Comparison of ENCODE assay signal across 19 mouse cellular contexts in genomic region chr2:32307247-32307798, GRCm38 (mm10). TPM values are rescaled to one million over a fixed set of nuclear protein-coding genes. Genes with fewer than 3 reads are reported as not detected.
A peak's percentile ranks its signal among the peaks of the same experiment; 100 is the strongest.
DNase-seq lines count a peak whose midpoint lies in the region; ATAC-seq and TF ChIP-seq lines count a peak whose summit lies in the region.
"Had no signal": no experiment of that assay in that cellular context is flagged by ENCODE, and none has a peak within 500 bp of the region (broad histone marks: within the 10 kb centered on the region; RNA-seq: fewer than 3 reads in every experiment).

No protein-coding gene starts in this region.

- peak; percentile 59 for DNase-seq in cerebellum, adult 11-12 months
- no peak for DNase-seq in cerebellum, adult 8-10 months
- no peak for DNase-seq in embryonic facial prominence, embryonic 10.5 days (ENCODE audit: low spot score)
- DNase-seq in layer of hippocampus, adult 2 months (ENCODE audit: low spot score in 2 of 2), result peak in 1 of 2 experiments; percentile 19
- DNase-seq in layer of hippocampus, adult 18-20 months (ENCODE audit: low spot score in 2 of 2), result no peak
- peak; percentile 35 for DNase-seq in midbrain, embryonic 11.5 days (ENCODE audit: low spot score, missing footprints)
- DNase-seq: adrenal gland, adult 8-10 months had no signal

- 0 out of 2 replicates have a peak overlapping the region, but pooled peaks have one; percentile 41 for H3K27ac ChIP-seq in embryonic facial prominence, embryonic 12.5 days
- H3K27ac ChIP-seq in embryonic facial prominence, embryonic 10.5 days (replicated peaks), result no peak overlapping the region
- H3K27ac ChIP-seq in layer of hippocampus, adult 2 months, result peak overlapping the region; percentile 18; the same call in 1 of the 2 replicates
- no peak overlapping the region for H3K27ac ChIP-seq in midbrain, embryonic 11.5 days (ENCODE audit: low read depth, low read length)
- H3K27ac ChIP-seq in midbrain, embryonic 13.5 days, result no peak overlapping the region
- H3K27ac ChIP-seq: forebrain, embryonic 13.5 days; gastrocnemius, adult 2 months; heart, embryonic 10.5 days; heart, embryonic 13.5 days; hindbrain, embryonic 14.5 days; hindbrain, postnatal 0 days had no signal

- no peak overlapping the region for H3K4me3 ChIP-seq in embryonic facial prominence, embryonic 12.5 days
- H3K4me3 ChIP-seq in embryonic facial prominence, embryonic 10.5 days, result no peak overlapping the region
- no peak overlapping the region for H3K4me3 ChIP-seq in layer of hippocampus, adult 2 months
- H3K4me3 ChIP-seq in midbrain, embryonic 11.5 days (ENCODE audit: low read depth, low read length), result no peak overlapping the region
- H3K4me3 ChIP-seq in midbrain, embryonic 13.5 days (replicated peaks), result no peak overlapping the region
- H3K4me3 ChIP-seq: erythroblast, embryonic 14.5 days; forebrain, embryonic 13.5 days; gastrocnemius, adult 2 months; heart, embryonic 10.5 days; heart, embryonic 13.5 days had no signal

- no peaks in the 10 kb centered on the region for H3K27me3 ChIP-seq in embryonic facial prominence, embryonic 12.5 days
- H3K27me3 ChIP-seq in embryonic facial prominence, embryonic 10.5 days (replicated peaks; ENCODE audit: low read depth, poor library complexity, severe bottlenecking), result peaks cover 14% of the 10 kb centered on the region
- no peaks in the 10 kb centered on the region; the same call in none of the 2 replicates for H3K27me3 ChIP-seq in midbrain, embryonic 11.5 days (ENCODE audit: control insufficient read depth, insufficient read depth, low read length)
- peaks cover 16% of the 10 kb centered on the region for H3K27me3 ChIP-seq in midbrain, embryonic 13.5 days

- 86% methylated on average over 6 of the region's 6 CpGs for WGBS in embryonic facial prominence, embryonic 12.5 days
- 86% methylated on average over 6 of the region's 6 CpGs for WGBS in embryonic facial prominence, embryonic 10.5 days
- WGBS in midbrain, embryonic 11.5 days, result 88% methylated on average over 6 of the region's 6 CpGs
- WGBS in midbrain, embryonic 13.5 days, result 90% methylated on average over 6 of the region's 6 CpGs

- no peak for ATAC-seq in embryonic facial prominence, embryonic 12.5 days (ENCODE audit: insufficient number of reproducible peaks, insufficient read depth, low FRiP score, low TSS enrichment)
- ATAC-seq in midbrain, embryonic 11.5 days (ENCODE audit: low FRiP score), result no peak
- ATAC-seq in midbrain, embryonic 13.5 days, result no peak
- ATAC-seq: activated CD4-positive, CD25-positive, alpha-beta regulatory T cell, adult 4 months; forebrain, embryonic 13.5 days; inflammation-experienced regulatory T-cells, adult 6 months; intestine, embryonic 16.5 days had no signal

- peaks cover 20% of the 10 kb centered on the region for H3K4me1 ChIP-seq in embryonic facial prominence, embryonic 12.5 days
- H3K4me1 ChIP-seq in embryonic facial prominence, embryonic 10.5 days, result peaks cover 51% of the 10 kb centered on the region
- peaks cover 9% of the 10 kb centered on the region for H3K4me1 ChIP-seq in midbrain, embryonic 11.5 days (ENCODE audit: control insufficient read depth, insufficient read depth, low read length)
- H3K4me1 ChIP-seq in midbrain, embryonic 13.5 days (replicated peaks), result peaks cover 18% of the 10 kb centered on the region

- H3K4me2 ChIP-seq in embryonic facial prominence, embryonic 12.5 days (replicated peaks), result no peak overlapping the region
- no peak overlapping the region for H3K4me2 ChIP-seq in midbrain, embryonic 11.5 days
- no peak overlapping the region for H3K4me2 ChIP-seq in midbrain, embryonic 13.5 days (replicated peaks)
- H3K4me2 ChIP-seq: forebrain, embryonic 13.5 days; heart, embryonic 13.5 days; hindbrain, embryonic 14.5 days had no signal

- H3K36me3 ChIP-seq in embryonic facial prominence, embryonic 12.5 days, result peaks cover 84% of the 10 kb centered on the region
- peaks cover 89% of the 10 kb centered on the region for H3K36me3 ChIP-seq in embryonic facial prominence, embryonic 10.5 days (replicated peaks)
- peaks cover 23% of the 10 kb centered on the region for H3K36me3 ChIP-seq in midbrain, embryonic 11.5 days (ENCODE audit: control insufficient read depth, insufficient read depth, low read length)
- H3K36me3 ChIP-seq in midbrain, embryonic 13.5 days, result peaks cover 80% of the 10 kb centered on the region

- no peak overlapping the region for H3K9ac ChIP-seq in embryonic facial prominence, embryonic 12.5 days
- H3K9ac ChIP-seq in midbrain, embryonic 11.5 days (ENCODE audit: low read length), result no peak overlapping the region
- H3K9ac ChIP-seq in midbrain, embryonic 13.5 days (replicated peaks), result no peak overlapping the region
- H3K9ac ChIP-seq: forebrain, embryonic 13.5 days; heart, embryonic 13.5 days; hindbrain, embryonic 14.5 days had no signal

- H3K9me3 ChIP-seq in embryonic facial prominence, embryonic 12.5 days, result no peaks in the 10 kb centered on the region
- no peaks in the 10 kb centered on the region for H3K9me3 ChIP-seq in embryonic facial prominence, embryonic 10.5 days
- no peaks in the 10 kb centered on the region for H3K9me3 ChIP-seq in midbrain, embryonic 11.5 days (ENCODE audit: control insufficient read depth, low read length)
- H3K9me3 ChIP-seq in midbrain, embryonic 13.5 days, result no peaks in the 10 kb centered on the region
- H3K9me3 ChIP-seq: forebrain, embryonic 13.5 days; heart, embryonic 10.5 days; heart, embryonic 13.5 days had no signal

- TF ChIP-seq CTCF in layer of hippocampus, adult 2 months (conservative IDR thresholded peaks at IDR 0.05), result no peak

RNA-seq across cellular contexts. Expression of gene Swi5, which starts 19.4 kb away (rescaled TPM):
- polyA plus RNA-seq in embryonic facial prominence, embryonic 12.5 days (2016; fragmentation: Nextera tagmentation; extraction: Ambion mirVana), result 413 TPM in 2 replicates
- 522 and 535 TPM in 2 replicates for polyA plus RNA-seq in embryonic facial prominence, embryonic 10.5 days (2016; fragmentation: Nextera tagmentation; extraction: Ambion mirVana)
- 100 to 1,000 TPM; 212 to 222 TPM for total RNA-seq in layer of hippocampus, adult 2 months (2021)
- total RNA-seq in layer of hippocampus, adult 18-20 months (2021), result 100 to 1,000 TPM; 202 to 208 TPM
- 382 and 417 TPM in 2 replicates for polyA plus RNA-seq in midbrain, embryonic 11.5 days (2014; fragmentation: Nextera tagmentation; extraction: Ambion mirVana)
- polyA plus RNA-seq in midbrain, embryonic 13.5 days (2015; fragmentation: Nextera tagmentation; extraction: Ambion mirVana), result 454 and 469 TPM in 2 replicates

RNA-seq across cellular contexts. Expression of gene Golga2, which starts 20.1 kb away (rescaled TPM):
- 27.4 and 29.7 TPM in 2 replicates for polyA plus RNA-seq in embryonic facial prominence, embryonic 12.5 days (2016; fragmentation: Nextera tagmentation; extraction: Ambion mirVana)
- 20.2 and 22.5 TPM in 2 replicates for polyA plus RNA-seq in embryonic facial prominence, embryonic 10.5 days (2016; fragmentation: Nextera tagmentation; extraction: Ambion mirVana)
- total RNA-seq in layer of hippocampus, adult 2 months (2021), result 10 to 100 TPM; 87.9 TPM
- 10 to 100 TPM; 85.1 to 92.5 TPM for total RNA-seq in layer of hippocampus, adult 18-20 months (2021)
- polyA plus RNA-seq in midbrain, embryonic 11.5 days (2014; fragmentation: Nextera tagmentation; extraction: Ambion mirVana), result 14.6 and 16.7 TPM in 2 replicates
- polyA plus RNA-seq in midbrain, embryonic 13.5 days (2015; fragmentation: Nextera tagmentation; extraction: Ambion mirVana), result 26.0 and 26.7 TPM in 2 replicates

RNA-seq across cellular contexts. Expression of gene Ciz1, which starts 44.8 kb away (rescaled TPM):
- 50.6 and 57.8 TPM in 2 replicates for polyA plus RNA-seq in embryonic facial prominence, embryonic 12.5 days (2016; fragmentation: Nextera tagmentation; extraction: Ambion mirVana)
- 65.8 and 66.4 TPM in 2 replicates for polyA plus RNA-seq in embryonic facial prominence, embryonic 10.5 days (2016; fragmentation: Nextera tagmentation; extraction: Ambion mirVana)
- total RNA-seq in layer of hippocampus, adult 2 months (2021), result 10 to 100 TPM; 75.3 to 92.7 TPM
- total RNA-seq in layer of hippocampus, adult 18-20 months (2021), result 10 to 100 TPM; 69.3 to 77.0 TPM
- 43.1 and 46.9 TPM in 2 replicates for polyA plus RNA-seq in midbrain, embryonic 11.5 days (2014; fragmentation: Nextera tagmentation; extraction: Ambion mirVana)
- polyA plus RNA-seq in midbrain, embryonic 13.5 days (2015; fragmentation: Nextera tagmentation; extraction: Ambion mirVana), result 54.4 and 56.7 TPM in 2 replicates

RNA-seq across cellular contexts. Expression of gene Dnm1, which starts 45.8 kb away (rescaled TPM):
- 45.0 and 47.8 TPM in 2 replicates for polyA plus RNA-seq in embryonic facial prominence, embryonic 12.5 days (2016; fragmentation: Nextera tagmentation; extraction: Ambion mirVana)
- 20.7 and 23.5 TPM in 2 replicates for polyA plus RNA-seq in embryonic facial prominence, embryonic 10.5 days (2016; fragmentation: Nextera tagmentation; extraction: Ambion mirVana)
- total RNA-seq in layer of hippocampus, adult 2 months (2021), result 1,000 to 10,000 TPM; 1,274 to 1,381 TPM
- 1,000 to 10,000 TPM; 1,288 to 1,307 TPM for total RNA-seq in layer of hippocampus, adult 18-20 months (2021)
- 12.9 and 13.8 TPM in 2 replicates for polyA plus RNA-seq in midbrain, embryonic 11.5 days (2014; fragmentation: Nextera tagmentation; extraction: Ambion mirVana)
- polyA plus RNA-seq in midbrain, embryonic 13.5 days (2015; fragmentation: Nextera tagmentation; extraction: Ambion mirVana), result 35.5 and 41.2 TPM in 2 replicates
- polyA plus RNA-seq: activated CD4-positive, CD25-positive, alpha-beta regulatory T cell, adult 4 months; inflammation-experienced regulatory T-cells, adult 6 months had no signal

RNA-seq across cellular contexts. Expression of gene Uck1, which starts 47.4 kb away (rescaled TPM):
- 69.9 and 81.5 TPM in 2 replicates for polyA plus RNA-seq in embryonic facial prominence, embryonic 12.5 days (2016; fragmentation: Nextera tagmentation; extraction: Ambion mirVana)
- 74.7 and 84.0 TPM in 2 replicates for polyA plus RNA-seq in embryonic facial prominence, embryonic 10.5 days (2016; fragmentation: Nextera tagmentation; extraction: Ambion mirVana)
- 10 to 100 TPM; 55.3 to 57.8 TPM for total RNA-seq in layer of hippocampus, adult 2 months (2021)
- total RNA-seq in layer of hippocampus, adult 18-20 months (2021), result 10 to 100 TPM; 52.3 to 58.5 TPM
- 70.9 and 73.2 TPM in 2 replicates for polyA plus RNA-seq in midbrain, embryonic 11.5 days (2014; fragmentation: Nextera tagmentation; extraction: Ambion mirVana)
- 85.5 and 87.2 TPM in 2 replicates for polyA plus RNA-seq in midbrain, embryonic 13.5 days (2015; fragmentation: Nextera tagmentation; extraction: Ambion mirVana)

Comparison
In these comparisons a context has a peak if more than half of its experiments do, and no peak if none do; other contexts are left out.
1. DNase-seq: peak in cerebellum, adult 11-12 months (single experiment) and midbrain, embryonic 11.5 days (single experiment); none in cerebellum, adult 8-10 months (single experiment), embryonic facial prominence, embryonic 10.5 days (single experiment) and layer of hippocampus, adult 18-20 months (0 of 2).
2. H3K27ac ChIP-seq: peak in embryonic facial prominence, embryonic 12.5 days (single experiment) and layer of hippocampus, adult 2 months (single experiment); none in embryonic facial prominence, embryonic 10.5 days (single experiment), midbrain, embryonic 11.5 days (single experiment) and midbrain, embryonic 13.5 days (single experiment).